Mouse (Mus musculus) G1E (cell line): ENCODE measurements around the gene Tmem121.

Source experiments
- CTCF ChIP-seq: IDR thresholded peaks from 2 replicates; pipeline ENCODE4 v1.5.1; 2012; ENCODE audit warnings: low read depth, low read length, inconsistent platforms, mixed read lengths
- GATA1 ChIP-seq: IDR thresholded peaks from 2 replicates; pipeline ENCODE4 v1.6.1; 2012; ENCODE audit warnings: borderline replicate concordance, low read length, inconsistent platforms, mixed read lengths

DNA sequence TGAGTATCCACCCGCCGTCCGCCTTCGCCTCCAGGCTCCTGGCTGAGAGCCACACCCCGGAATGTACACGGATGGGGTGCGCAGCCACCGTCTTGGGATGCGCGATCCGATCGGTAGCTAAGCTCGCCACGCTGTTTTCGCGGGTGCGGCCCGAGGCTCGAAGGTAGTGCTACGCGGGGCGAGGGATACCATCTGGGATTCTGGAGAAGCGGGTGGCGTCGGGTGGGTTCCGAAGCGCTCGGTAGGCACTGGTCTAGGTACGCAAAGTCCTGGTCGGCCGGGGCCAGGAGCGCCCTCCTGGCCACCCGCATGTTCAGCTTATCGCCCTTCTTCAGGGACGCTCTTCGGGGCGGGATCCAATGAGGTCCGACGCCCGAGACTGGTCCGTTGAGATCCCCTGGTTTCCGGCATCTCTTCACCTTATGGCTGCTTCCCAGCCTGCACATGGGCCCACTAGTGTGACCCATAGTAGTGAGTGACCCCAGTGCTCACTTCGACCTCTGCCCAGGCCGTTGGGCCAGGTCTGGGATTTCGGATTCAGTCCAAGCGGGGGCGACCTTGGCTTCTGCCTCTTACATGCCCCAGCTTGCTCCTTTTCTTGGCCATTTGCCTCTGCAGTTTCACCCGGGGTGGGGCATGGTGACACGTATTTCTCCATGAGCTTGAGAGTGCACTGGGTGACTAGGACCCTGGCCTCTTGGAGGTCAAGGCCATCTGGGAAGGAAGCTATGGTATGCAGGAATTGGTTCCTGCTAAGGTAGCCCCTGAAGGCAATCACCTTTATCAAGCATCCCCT is 44.9 kb upstream of the Tmem121 start:
- no peak for TF ChIP-seq CTCF
- TF ChIP-seq GATA1, result no peak
